Mouse (Mus musculus): ENCODE measurements around the gene Ddx43.

GRCm38 (mm10) chr9:78371441-78371840 is 24.1 kb upstream of the Ddx43 start:
- TF ChIP-seq GATA1 (IDR thresholded peaks at IDR 0.05; ENCODE audit: borderline replicate concordance, low read length) (no peak), CTCF (IDR thresholded peaks at IDR 0.05; ENCODE audit: low read depth, low read length) (no peak)
